Mouse (Mus musculus) bone marrow, adult 2 months (tissue): ENCODE results near the gene Tmem109.

Source experiments
- CTCF ChIP-seq: fragments of 200-500 bp; IDR thresholded peaks from 2 replicates; pipeline ENCODE4 v1.5.1; 2011; ENCODE audit warnings: low read length, control low read depth; ENCODE audit not compliant: control insufficient read depth, insufficient read depth
- POLR2A ChIP-seq: fragments of 200-500 bp; IDR thresholded peaks from 2 replicates; pipeline ENCODE4 v1.6.1; 2011; ENCODE audit warnings: low read depth, mild to moderate bottlenecking, control low read depth, low read length, borderline replicate concordance; ENCODE audit not compliant: control insufficient read depth

DNA sequence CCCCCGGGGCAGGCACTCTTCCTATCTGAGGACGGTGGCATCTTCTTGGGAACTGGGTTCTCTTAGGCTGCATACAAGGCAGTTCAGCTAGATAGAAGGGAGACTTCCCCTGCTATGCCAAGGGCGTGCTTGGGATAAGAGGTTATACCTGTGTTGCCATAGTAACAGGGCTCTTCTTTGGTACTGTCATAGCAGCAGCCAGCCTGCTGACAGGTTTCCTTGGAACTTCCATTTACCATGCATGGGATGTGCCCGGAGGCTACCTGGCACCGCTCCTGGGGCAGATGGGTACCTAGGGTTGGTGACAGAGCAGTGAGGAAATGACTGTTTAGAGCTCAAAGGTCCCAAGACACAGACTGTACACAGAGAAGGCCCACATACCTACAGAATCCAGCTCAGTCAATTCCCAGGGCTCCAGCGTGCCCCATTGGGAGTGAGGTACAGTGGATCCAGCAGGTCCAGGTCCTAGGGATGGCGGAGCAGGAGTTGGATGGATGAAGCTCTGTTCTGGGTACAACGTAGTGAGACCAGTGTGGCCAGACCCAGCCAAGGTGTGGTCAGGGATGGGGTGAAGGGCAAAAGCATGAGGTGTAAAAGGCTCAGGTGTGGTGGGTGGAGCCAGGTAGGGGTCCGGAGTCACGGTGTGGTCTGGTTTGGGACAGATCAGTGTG is 36.7 kb upstream of the Tmem109 start:
- TF ChIP-seq POLR2A = no peak
- no peak for TF ChIP-seq CTCF
